Mouse (Mus musculus) forelimb bud, embryonic 11.5 days (tissue): ENCODE measurements around the gene C1qtnf2.

Experiments used
- DNase-seq: peaks from one replicate; pipeline ENCODE4 v3.0.0-alpha.2; 2012; ENCODE audit warnings: low read depth, low spot score

C1qtnf2 gene

DNA sequence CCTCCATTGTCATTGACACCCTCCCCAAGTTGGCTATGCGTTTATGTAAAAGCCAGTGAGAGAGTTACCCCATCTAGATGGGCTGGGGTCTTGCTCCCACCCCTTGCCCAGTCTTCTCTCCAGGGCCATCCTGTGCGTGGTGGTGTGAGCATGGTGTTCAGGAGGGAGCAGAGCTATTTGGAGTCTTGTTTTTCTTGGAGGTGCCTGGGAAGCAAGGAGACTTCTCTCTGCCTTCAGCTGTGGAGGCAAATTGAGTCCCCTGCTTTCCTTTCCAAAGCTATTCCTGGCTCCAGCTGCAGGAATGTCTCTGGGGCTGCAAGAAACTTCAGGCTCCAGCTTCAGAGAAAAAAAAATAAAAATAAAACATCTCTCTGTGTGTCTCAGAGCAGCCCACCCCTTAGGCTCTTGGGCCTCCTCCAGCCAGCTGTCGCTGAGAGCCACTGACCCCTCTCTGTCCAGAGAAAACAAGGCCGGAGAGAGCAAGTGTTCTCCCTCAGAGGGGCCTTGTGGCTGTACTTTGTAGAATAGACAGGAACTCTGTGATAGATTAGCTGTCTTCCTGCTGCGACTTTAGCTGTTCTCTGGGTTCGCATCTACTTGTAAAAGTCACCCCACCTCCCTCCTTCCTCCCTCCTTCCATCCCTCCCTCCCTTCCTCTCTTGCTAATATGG is 9.2 kb downstream of the C1qtnf2 start:
- DNase-seq, result no peak

DNA sequence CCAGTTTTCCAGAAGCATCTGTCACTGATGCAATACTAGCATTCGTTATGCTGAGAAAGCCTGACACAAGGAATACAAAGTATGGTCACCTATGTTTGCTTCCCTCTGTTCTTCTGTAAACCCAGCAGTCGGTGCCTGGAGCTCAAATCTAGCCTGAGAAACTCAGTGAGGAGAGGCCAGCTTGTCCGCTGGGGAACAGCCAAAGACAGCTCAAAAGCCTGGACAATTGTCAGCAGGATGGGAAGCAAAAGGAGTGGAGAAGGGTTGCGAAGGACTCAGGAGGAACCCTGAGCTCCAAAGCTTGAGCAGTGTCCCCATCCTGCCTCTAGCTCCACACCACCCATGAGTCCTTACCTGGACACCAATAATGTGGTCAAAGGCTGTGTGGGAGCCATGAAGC is 10.0 kb downstream of the C1qtnf2 start:
- DNase-seq, result no peak

- DNase-seq, result no peak
These were observed 10.6 kb downstream of the C1qtnf2 start for GRCm38 (mm10) chr11:43484652-43485051.

- DNase-seq, result no peak
These were observed 11.8 kb downstream of the C1qtnf2 start for GRCm38 (mm10) chr11:43485855-43486254.

- DNase-seq, result peak; percentile 72
These were observed 18.6 kb downstream of the C1qtnf2 start for GRCm38 (mm10) chr11:43492663-43493062.

- peak; percentile 86 for DNase-seq
These were observed 19.8 kb downstream of the C1qtnf2 start for GRCm38 (mm10) chr11:43493815-43494409.

- DNase-seq, result no peak
These were observed 21.0 kb downstream of the C1qtnf2 start for GRCm38 (mm10) chr11:43495037-43495436.

DNA sequence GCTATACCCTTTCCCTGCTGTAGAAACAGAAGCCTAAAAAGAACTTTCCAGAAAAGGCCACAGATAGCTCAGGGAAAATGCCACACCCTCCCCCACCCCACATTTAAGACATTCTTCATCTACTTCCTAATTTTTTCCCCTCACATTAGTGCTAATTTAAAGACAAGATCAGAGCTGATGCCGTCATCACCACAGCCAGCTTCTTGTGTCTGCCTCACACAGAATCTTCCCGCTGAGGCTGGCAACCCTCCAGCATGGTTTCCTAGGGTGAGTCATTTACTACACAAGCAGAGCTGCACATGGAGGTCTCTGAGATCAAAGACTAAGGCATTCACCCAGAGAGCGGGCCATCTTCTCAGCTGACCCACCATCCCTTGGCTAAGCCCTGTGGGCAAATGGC is 21.5 kb downstream of the C1qtnf2 start:
- DNase-seq, result no peak

- DNase-seq, result no peak
These were observed 27.2 kb downstream of the C1qtnf2 start for GRCm38 (mm10) chr11:43501256-43501655.

DNA sequence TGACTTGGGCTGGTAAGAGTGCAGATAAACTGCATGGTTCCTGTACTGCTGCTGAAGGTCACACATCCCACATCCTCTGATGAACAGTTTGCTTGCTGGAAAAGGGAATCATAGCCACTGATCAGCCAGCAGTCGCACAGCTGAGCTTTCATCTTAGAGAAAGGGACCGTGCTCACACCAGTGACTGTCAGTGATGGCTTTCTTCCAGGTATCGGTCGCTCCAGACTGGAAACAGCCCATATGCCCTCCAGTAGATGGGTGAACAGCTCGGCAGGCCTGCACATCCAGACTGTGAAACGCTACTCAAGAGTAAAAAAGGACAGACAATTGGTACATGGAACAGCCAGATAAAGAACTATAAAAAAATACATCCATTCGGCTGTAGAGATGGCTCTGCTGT is 31.1 kb downstream of the C1qtnf2 start:
- DNase-seq, result no peak

GRCm38 (mm10) chr11:43507976-43508375 is 33.9 kb downstream of the C1qtnf2 start:
- DNase-seq, result no peak

DNA sequence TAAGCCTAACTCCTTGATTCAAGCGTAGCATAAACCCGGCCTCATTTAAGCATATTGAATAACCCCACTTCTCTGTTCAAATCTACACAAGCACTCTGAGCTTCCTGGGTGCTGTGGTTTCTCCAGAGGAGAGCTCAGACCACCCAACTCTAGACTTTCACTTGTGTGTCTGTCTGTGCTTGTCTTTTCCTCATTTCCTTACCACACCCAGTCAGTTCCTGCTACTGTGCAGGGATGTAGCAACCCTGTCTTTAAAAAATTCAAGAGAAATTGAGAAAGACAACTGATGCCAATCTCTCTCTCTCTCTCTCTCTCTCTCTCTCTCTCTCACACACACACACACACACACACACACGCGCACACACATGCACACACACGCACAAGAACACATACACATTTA is 35.8 kb downstream of the C1qtnf2 start:
- no peak for DNase-seq

DNA sequence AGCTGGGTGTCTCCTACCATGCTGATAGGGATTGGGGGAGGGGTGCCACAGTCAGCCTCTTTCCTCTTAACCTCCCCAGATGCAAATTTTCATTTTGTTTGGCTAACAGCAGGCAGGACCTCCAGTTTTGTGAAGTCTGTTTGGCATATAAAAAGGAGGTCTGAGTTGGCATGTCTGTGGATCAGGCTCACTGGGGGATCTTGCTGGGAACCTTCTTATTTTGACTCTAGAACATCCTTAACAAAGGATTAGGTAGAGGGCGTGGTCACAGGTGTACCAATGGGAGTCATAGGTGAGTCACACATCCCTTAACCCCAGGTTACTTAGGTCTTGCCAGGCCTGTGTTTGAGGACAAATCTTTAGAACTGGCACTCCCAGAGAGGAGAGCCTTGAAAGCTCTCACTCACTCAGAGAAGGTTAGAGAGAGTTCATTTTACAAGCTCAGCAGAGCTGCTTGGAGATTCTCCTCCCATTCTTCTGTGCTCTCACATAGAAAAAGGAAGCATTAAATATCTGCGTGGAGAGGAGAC is 38.6 kb downstream of the C1qtnf2 start:
- no peak for DNase-seq

DNA sequence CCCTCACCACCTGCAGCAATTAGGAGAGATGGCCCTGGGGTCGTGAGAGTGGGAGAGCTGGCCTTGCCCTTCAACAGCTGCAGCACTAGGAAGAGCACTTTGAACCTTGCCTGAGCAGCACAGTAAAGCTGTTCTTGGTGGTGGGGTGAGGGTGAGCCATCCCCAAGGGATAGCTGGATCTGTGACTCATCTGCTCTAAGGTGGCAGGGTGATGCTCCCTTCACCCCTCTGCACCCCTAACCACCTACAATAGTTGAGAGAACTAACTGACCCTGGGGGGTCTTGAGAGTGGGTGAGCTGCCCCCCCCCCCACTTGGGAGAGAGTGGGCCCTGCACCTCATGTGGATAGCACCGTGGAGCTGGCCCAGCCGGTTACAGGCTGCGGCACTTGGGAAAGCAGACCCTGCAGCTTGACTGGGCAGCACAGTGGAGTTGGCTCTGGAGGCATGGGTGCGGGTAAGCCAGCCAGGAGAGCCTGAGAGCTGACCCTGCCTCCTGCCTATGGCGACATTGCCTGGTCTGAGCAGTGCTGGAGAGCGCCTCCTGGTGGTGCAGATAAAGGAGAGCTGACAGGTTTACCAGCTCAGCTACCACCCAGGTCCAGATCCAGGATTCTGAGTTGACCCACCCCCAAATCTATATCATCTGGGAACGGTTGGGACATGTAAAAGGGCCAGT is 42.4 kb downstream of the C1qtnf2 start:
- peak; percentile 66 for DNase-seq

DNA sequence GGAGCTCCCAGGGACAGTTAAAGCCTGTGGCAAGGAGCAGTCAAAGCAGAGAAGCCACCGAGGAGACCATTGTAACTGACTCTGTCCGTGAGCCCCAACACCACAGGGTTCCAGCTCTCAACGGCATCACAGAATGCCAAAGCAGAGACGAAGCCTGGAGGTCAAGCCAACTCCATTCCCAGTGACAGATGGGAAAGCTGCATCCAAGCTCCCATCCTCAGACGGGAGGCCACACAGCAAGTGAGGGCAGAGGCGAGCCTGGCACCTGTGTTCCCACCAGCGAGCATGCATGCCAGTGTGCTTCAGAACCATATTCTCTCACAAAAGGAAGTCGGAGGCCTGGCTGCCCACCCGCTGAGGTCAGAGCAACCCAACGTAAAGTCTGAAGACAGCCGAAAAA is 43.6 kb downstream of the C1qtnf2 start:
- no peak for DNase-seq

GRCm38 (mm10) chr11:43518086-43518485 is 44.0 kb downstream of the C1qtnf2 start:
- no peak for DNase-seq

GRCm38 (mm10) chr11:43518821-43519220 is 44.7 kb downstream of the C1qtnf2 start:
- DNase-seq, result no peak

DNA sequence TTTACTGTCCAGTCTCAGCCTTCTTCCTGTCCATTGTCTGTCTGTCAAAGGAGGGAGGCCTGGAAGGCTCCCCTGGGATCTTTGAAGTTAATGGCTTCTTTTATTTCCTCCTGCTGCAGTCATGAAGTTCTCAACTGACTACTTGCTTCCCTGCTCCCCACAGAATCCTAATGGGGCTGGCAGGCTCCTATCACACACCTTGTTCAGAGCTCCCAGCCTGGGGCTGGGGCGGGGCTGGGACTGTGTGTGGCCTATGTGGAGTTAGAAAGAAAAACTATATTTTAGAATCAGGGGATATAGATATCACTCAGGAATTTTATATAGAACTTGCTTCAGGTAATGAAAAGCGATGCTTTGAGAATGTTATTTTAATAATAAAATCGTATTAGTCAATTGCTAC is 46.4 kb downstream of the C1qtnf2 start:
- no peak for DNase-seq

GRCm38 (mm10) chr11:43528078-43528682 is 54.1 kb downstream of the C1qtnf2 start:
- peak; percentile 55 for DNase-seq

DNA sequence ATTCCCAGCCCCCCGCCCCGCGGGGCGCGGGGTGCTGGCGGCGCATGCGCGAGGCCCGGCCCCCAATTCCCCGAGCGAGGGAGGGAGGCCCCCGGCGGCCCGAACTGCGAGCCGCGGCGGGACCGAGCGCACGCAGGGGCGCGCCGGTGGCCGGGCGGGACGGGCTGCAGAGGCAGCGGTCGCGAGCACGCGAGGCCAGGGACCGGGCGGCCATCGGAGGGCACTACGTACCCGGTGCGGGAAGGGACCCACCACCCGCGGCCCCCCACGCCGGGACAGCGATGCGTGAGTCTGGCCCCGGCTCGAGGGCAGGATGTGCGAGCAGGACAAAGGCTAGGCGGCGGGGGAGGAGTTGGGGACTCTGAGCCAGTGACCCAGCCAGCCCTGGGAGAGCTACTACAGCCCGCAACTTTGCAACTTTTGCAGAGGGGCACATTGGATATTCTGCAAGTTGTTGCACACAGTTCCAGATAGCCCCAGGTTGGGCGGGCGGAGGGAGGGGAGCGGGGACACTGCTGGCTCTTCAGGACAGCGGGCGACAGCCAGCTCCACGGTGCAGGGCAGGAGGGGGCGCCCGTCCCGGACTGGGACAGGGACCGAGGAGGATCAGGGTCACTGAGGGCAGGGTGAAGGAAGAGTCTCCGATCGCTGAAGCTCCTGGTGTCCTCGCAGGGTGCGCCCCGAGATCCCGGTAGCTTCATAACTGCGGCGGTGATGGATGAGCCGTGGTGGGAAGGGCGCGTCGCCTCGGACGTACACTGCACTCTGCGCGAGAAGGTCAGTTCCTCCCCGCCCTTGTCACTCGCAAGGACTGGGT is 54.8 kb downstream of the C1qtnf2 start, which contains the start of gene Ccnjl:
Ccnjl (plus strand) TSS at position 102 of the 817 bp plus-strand sequence.
- peak; percentile 80 for DNase-seq

GRCm38 (mm10) chr11:43530043-43530442 is 56.0 kb downstream of the C1qtnf2 start:
- peak; percentile 64 for DNase-seq
